Mouse (Mus musculus): ENCODE measurements at regions not wholly inside any gene's neighbourhood (a gene's known extent, or its start where the extent isn't known, plus 50 kb on each side); places are given as distances from the start of the nearest gene placed in this dataset.

DNA sequence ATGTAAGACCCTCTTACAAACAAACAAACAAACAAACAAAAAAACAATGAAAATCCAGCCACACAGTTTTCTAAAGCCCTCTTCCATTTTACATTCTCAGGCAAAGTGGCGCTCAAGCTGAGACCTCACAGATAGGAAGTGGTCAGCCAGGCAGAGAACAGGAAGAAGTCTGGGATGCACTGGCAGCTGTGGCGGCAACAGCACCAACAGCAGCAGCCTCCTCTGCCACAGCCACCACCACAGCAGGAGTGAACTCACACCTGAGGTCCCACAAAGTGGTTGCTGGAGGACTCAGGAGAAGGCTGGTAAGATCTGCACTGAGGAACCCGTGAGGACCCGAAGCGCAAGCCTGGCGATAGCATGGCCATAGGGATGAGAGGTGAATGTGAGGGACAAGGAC lies 156.3 kb downstream of the Grm4 start:
- no peaks in the 10 kb centered on the region for H3K9me3 ChIP-seq (ENCODE audit: low read length)
- H3K4me1 ChIP-seq (ENCODE audit: insufficient read depth, low read length): no peaks in the 10 kb centered on the region
- H3K4me3 ChIP-seq (ENCODE audit: low read depth, low read length): no peak overlapping the region
- WGBS: 94% methylated on average over 6 of the region's 6 CpGs
- H3K36me3 ChIP-seq (ENCODE audit: insufficient read depth, low read length): no peaks in the 10 kb centered on the region
- H3K27ac ChIP-seq (ENCODE audit: low read depth, low read length): no peak overlapping the region
- DNase-seq (ENCODE audit: low spot score): no peak
- H3K4me2 ChIP-seq (ENCODE audit: low read depth, low read length, poor library complexity, severe bottlenecking): no peak overlapping the region
- no peaks in the 10 kb centered on the region for H3K27me3 ChIP-seq (ENCODE audit: insufficient read depth, low read length)
- no peak overlapping the region for H3K9ac ChIP-seq (replicated peaks; ENCODE audit: low read length, poor library complexity, severe bottlenecking)
- no peak for TF ChIP-seq CTCF (IDR thresholded peaks at IDR 0.05)
- ATAC-seq (ENCODE audit: low FRiP score): no peak

DNA sequence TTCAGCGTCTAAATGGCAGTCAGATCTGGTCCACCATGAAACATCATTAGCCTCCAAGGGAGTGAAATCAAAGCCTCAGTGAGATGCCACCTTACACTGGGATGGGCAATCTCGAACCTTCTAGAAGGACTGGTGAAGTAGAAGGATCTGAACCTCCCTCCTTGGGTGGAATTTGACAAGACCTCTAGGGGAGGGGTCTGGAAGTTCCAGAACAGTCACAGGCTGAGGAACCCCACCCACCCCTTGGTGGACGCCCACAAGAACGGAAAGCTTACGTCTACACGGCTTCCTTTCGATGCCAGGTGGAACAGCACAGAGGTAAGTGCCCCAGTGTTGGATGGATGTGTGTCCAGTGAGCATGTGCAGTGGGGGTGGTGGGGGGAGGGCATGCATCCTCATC lies 156.9 kb downstream of the Grm4 start:
- no peak overlapping the region for H3K4me2 ChIP-seq (ENCODE audit: low read depth, low read length, poor library complexity, severe bottlenecking)
- ATAC-seq (ENCODE audit: low FRiP score): no peak
- no peaks in the 10 kb centered on the region for H3K4me1 ChIP-seq (ENCODE audit: insufficient read depth, low read length)
- no peak overlapping the region for H3K9ac ChIP-seq (replicated peaks; ENCODE audit: low read length, poor library complexity, severe bottlenecking)
- no peak for TF ChIP-seq CTCF (IDR thresholded peaks at IDR 0.05)
- H3K4me3 ChIP-seq (ENCODE audit: low read depth, low read length): no peak overlapping the region
- H3K9me3 ChIP-seq (ENCODE audit: low read length): no peaks in the 10 kb centered on the region
- H3K36me3 ChIP-seq (ENCODE audit: insufficient read depth, low read length): no peaks in the 10 kb centered on the region
- no peaks in the 10 kb centered on the region for H3K27me3 ChIP-seq (ENCODE audit: insufficient read depth, low read length)
- 88% methylated on average over 7 of the region's 7 CpGs for WGBS
- DNase-seq (ENCODE audit: low spot score): no peak
- H3K27ac ChIP-seq (ENCODE audit: low read depth, low read length): no peak overlapping the region

DNA sequence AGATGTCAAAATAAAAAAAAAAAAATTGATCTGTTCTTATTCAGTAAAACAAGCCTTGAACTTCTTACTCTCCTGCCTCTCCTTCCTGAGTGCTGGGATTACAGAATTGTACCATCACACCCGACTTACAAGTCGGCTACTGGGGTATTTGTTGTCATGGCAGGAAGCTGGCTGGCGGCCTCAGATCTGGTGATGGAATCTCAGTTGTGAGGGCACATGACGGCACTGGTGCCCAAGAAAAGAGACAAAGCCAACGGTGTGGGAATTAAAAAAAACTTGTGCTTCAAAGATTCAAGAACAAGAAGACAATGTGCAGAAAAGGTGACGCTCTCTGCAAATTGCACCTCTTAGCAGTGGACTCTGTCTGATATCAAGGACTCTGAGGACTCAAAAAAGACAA lies 157.3 kb downstream of the Grm4 start:
- H3K9ac ChIP-seq (replicated peaks; ENCODE audit: low read length, poor library complexity, severe bottlenecking): no peak overlapping the region
- 69% methylated on average over 6 of the region's 6 CpGs for WGBS
- no peak for TF ChIP-seq CTCF (IDR thresholded peaks at IDR 0.05)
- no peaks in the 10 kb centered on the region for H3K27me3 ChIP-seq (ENCODE audit: insufficient read depth, low read length)
- no peaks in the 10 kb centered on the region for H3K36me3 ChIP-seq (ENCODE audit: insufficient read depth, low read length)
- H3K4me1 ChIP-seq (ENCODE audit: insufficient read depth, low read length): no peaks in the 10 kb centered on the region
- DNase-seq (ENCODE audit: low spot score) (no peak), ATAC-seq (ENCODE audit: low FRiP score) (no peak)
- no peak overlapping the region for H3K27ac ChIP-seq (ENCODE audit: low read depth, low read length)
- no peak overlapping the region for H3K4me3 ChIP-seq (ENCODE audit: low read depth, low read length)
- H3K4me2 ChIP-seq (ENCODE audit: low read depth, low read length, poor library complexity, severe bottlenecking): no peak overlapping the region
- no peaks in the 10 kb centered on the region for H3K9me3 ChIP-seq (ENCODE audit: low read length)

DNA sequence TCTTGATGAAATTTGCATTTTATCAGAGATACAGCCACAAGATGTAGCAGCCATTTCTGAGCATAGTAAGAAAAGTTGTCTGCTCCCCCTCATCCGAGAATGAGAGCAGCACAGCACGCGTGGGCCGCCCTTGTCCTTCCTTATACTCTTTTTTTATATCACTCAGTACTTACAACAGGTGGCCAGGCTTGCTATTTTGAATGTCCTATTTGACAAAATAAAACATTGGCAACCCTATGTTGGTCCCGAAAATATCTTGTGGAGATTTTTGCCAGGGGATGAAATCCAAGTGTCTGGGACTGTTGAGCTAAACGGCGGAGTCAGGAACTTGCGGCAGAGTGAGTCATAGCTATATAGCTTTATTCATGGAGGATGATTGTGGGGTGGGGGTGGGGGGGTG lies 158.0 kb upstream of the Lemd2 start:
- Histone ChIP-seq H3K9me3 (ENCODE audit: low read length) (no peaks in the 10 kb centered on the region), H3K4me2 (ENCODE audit: low read depth, low read length, poor library complexity, severe bottlenecking) (no peak overlapping the region), H3K27ac (ENCODE audit: low read depth, low read length) (no peak overlapping the region), H3K27me3 (ENCODE audit: insufficient read depth, low read length) (no peaks in the 10 kb centered on the region), H3K4me3 (ENCODE audit: low read depth, low read length) (no peak overlapping the region), H3K4me1 (ENCODE audit: insufficient read depth, low read length) (no peaks in the 10 kb centered on the region), H3K36me3 (ENCODE audit: insufficient read depth, low read length) (no peaks in the 10 kb centered on the region), H3K9ac (replicated peaks; ENCODE audit: low read length, poor library complexity, severe bottlenecking) (no peak overlapping the region)
- no peak for TF ChIP-seq CTCF (IDR thresholded peaks at IDR 0.05)
- DNase-seq (ENCODE audit: low spot score) (no peak), ATAC-seq (ENCODE audit: low FRiP score) (no peak)
- WGBS: 92% methylated on average over 8 of the region's 8 CpGs

DNA sequence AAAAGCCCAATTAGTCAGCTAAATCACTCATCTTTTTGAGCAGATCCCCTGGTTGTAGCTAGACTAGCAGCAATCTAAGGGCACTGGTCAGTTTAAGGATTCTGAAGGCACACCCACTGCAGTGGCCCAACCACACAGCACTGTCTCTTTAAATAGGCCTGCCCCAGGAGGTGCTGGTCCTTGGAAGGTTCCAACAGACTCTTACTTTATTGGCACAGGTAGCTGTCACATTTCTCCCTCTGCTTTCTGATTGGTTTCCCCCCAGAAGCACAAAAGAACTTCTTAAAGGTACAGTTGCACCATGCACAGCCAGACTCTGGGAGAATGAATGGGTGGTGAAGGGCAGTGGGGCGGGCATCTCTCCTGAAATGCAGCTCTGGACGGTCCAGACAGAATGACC lies 157.1 kb upstream of the Lemd2 start:
- 76% methylated on average over 2 of the region's 2 CpGs for WGBS
- peak; percentile 56; the same call in 1 of the 2 replicates for ATAC-seq (ENCODE audit: low FRiP score)
- H3K36me3 ChIP-seq (ENCODE audit: insufficient read depth, low read length): no peaks in the 10 kb centered on the region

DNA sequence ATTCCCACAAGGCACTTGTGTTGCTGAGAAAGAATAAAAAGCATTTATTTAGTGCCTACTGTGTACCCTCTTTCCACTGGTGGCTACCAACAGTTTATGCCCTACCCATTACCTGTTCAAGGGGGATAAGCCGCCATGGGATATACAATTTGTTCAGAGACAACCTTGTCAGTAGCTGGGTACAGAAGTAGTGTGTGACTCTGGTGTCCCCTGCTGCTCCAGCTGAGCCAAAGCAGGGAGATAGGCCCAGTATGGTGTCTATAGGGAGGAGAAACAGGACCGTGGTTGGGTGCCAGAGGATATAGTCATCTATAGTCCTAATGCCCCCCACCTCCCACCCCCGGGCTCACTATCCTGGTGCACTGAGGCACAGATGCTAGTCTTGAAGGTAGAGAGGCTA lies 152.6 kb upstream of the Lemd2 start:
- WGBS: 89% methylated on average over 3 of the region's 3 CpGs
- Histone ChIP-seq H3K27me3 (ENCODE audit: insufficient read depth, low read length) (no peaks in the 10 kb centered on the region), H3K4me2 (ENCODE audit: low read depth, low read length, poor library complexity, severe bottlenecking) (no peak overlapping the region), H3K9me3 (ENCODE audit: low read length) (no peaks in the 10 kb centered on the region), H3K27ac (ENCODE audit: low read depth, low read length) (no peak overlapping the region), H3K4me1 (ENCODE audit: insufficient read depth, low read length) (no peaks in the 10 kb centered on the region), H3K4me3 (ENCODE audit: low read depth, low read length) (no peak overlapping the region), H3K36me3 (ENCODE audit: insufficient read depth, low read length) (no peaks in the 10 kb centered on the region), H3K9ac (replicated peaks; ENCODE audit: low read length, poor library complexity, severe bottlenecking) (no peak overlapping the region)
- ATAC-seq (ENCODE audit: low FRiP score) (no peak), DNase-seq (ENCODE audit: low spot score) (no peak)
- TF ChIP-seq CTCF (IDR thresholded peaks at IDR 0.05): peak; percentile 63

More for the DNA sequence above, 157.1 kb upstream of the Lemd2 start:
- peak; percentile 75 for DNase-seq (ENCODE audit: low spot score)
- Histone ChIP-seq H3K27ac (ENCODE audit: low read depth, low read length) (no peak overlapping the region), H3K9me3 (ENCODE audit: low read length) (no peaks in the 10 kb centered on the region), H3K4me3 (ENCODE audit: low read depth, low read length) (no peak overlapping the region), H3K4me2 (ENCODE audit: low read depth, low read length, poor library complexity, severe bottlenecking) (no peak overlapping the region), H3K4me1 (ENCODE audit: insufficient read depth, low read length) (no peaks in the 10 kb centered on the region), H3K9ac (replicated peaks; ENCODE audit: low read length, poor library complexity, severe bottlenecking) (no peak overlapping the region), H3K27me3 (ENCODE audit: insufficient read depth, low read length) (no peaks in the 10 kb centered on the region)
- TF ChIP-seq CTCF (IDR thresholded peaks at IDR 0.05): no peak

Data from midbrain, postnatal 0 days (tissue).